ENCODE assay signal across 8 mouse cellular contexts in the genomic region with DNA sequence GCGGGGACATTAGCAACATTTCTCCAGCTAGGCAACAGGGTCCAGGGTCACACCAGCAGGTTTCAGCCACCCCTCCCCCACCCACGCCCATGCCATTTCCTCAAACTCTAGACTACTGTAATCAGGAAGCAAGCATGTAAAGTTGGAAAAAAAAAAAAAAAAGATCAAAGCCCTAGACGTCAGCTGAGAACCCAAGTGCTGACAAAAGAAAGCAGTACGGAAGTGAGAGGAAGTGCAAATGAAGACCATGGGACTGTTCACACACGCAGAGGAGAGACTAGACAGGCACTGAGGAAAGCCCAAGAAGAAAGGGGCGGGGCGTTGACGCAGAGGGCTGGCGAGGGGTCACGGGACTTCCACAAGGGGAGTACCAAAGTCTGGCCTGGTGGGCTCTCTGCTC. TPM values are rescaled to one million over a fixed set of nuclear protein-coding genes. Genes with fewer than 3 reads are reported as not detected.
A peak's percentile ranks its signal among the peaks of the same experiment; 100 is the strongest.
DNase-seq lines count a peak whose midpoint lies in the region; ATAC-seq and TF ChIP-seq lines count a peak whose summit lies in the region.

No protein-coding gene starts in this region.

- WGBS in kidney, embryonic 14.5 days = 32% methylated on average over 10 of the region's 10 CpGs
- 16% methylated on average over 10 of the region's 10 CpGs for WGBS in liver, embryonic 16.5 days (ENCODE audit: insufficient replicate concordance)
- WGBS in stomach, embryonic 16.5 days = 32% methylated on average over 10 of the region's 10 CpGs

- no peaks in the 10 kb centered on the region for H3K4me1 ChIP-seq in kidney, embryonic 14.5 days (ENCODE audit: control insufficient read depth, insufficient read depth, low read length)
- H3K4me1 ChIP-seq in liver, embryonic 16.5 days (ENCODE audit: control insufficient read depth, low read depth, low read length) = no peaks in the 10 kb centered on the region
- H3K4me1 ChIP-seq in stomach, embryonic 16.5 days (ENCODE audit: control insufficient read depth, insufficient read depth, low read length) = peaks cover 2% of the 10 kb centered on the region; the same call in 1 of the 2 replicates

- no peak for TF ChIP-seq CTCF in brain, embryonic 14.5 days (IDR thresholded peaks at IDR 0.05; ENCODE audit: borderline replicate concordance, extremely low read depth, insufficient read depth, insufficient read length)

- ATAC-seq in kidney, embryonic 14.5 days (ENCODE audit: low FRiP score, low TSS enrichment) = peak; percentile 63; the same call in 1 of the 2 replicates
- peak; percentile 61; the same call in 1 of the 2 replicates for ATAC-seq in liver, embryonic 16.5 days (ENCODE audit: low read depth)
- ATAC-seq in stomach, embryonic 16.5 days (ENCODE audit: insufficient read depth, low FRiP score) = peak; percentile 56; the same call in 1 of the 2 replicates

- DNase-seq in kidney, postnatal 25 days = no peak
- peak; percentile 20 for DNase-seq in brain, embryonic 14.5 days (ENCODE audit: low read depth)
- DNase-seq in gastrocnemius, adult 18-20 months (ENCODE audit: low spot score) = no peak
- DNase-seq in retina, embryonic 14.5 days (ENCODE audit: low spot score) = no peak
- no peak for DNase-seq in cerebellum, adult 11-12 months

- no peak overlapping the region for H3K4me3 ChIP-seq in kidney, embryonic 14.5 days (ENCODE audit: low read length)
- no peak overlapping the region for H3K4me3 ChIP-seq in liver, embryonic 16.5 days (ENCODE audit: low read depth, low read length)
- H3K4me3 ChIP-seq in stomach, embryonic 16.5 days (replicated peaks; ENCODE audit: low read length) = 0 out of 2 replicates have a peak overlapping the region, but pooled peaks have one; percentile 5

- H3K4me2 ChIP-seq in kidney, embryonic 14.5 days (replicated peaks; ENCODE audit: low read depth, low read length) = no peak overlapping the region
- 0 out of 2 replicates have a peak overlapping the region, but pooled peaks have one; percentile 3 for H3K4me2 ChIP-seq in liver, embryonic 16.5 days (ENCODE audit: low read depth, low read length)
- peak overlapping the region; percentile 36 for H3K4me2 ChIP-seq in stomach, embryonic 16.5 days (ENCODE audit: low read depth, low read length)

- no peak overlapping the region for H3K27ac ChIP-seq in kidney, embryonic 14.5 days (ENCODE audit: low read depth, low read length)
- H3K27ac ChIP-seq in liver, embryonic 16.5 days (ENCODE audit: low read length) = no peak overlapping the region
- no peak overlapping the region for H3K27ac ChIP-seq in stomach, embryonic 16.5 days (ENCODE audit: low read length)

- H3K36me3 ChIP-seq in kidney, embryonic 14.5 days (ENCODE audit: control insufficient read depth, insufficient read depth, low read length) = no peaks in the 10 kb centered on the region
- H3K36me3 ChIP-seq in liver, embryonic 16.5 days (ENCODE audit: control insufficient read depth, insufficient read depth) = no peaks in the 10 kb centered on the region
- H3K36me3 ChIP-seq in stomach, embryonic 16.5 days (ENCODE audit: control insufficient read depth, insufficient read depth, low read length) = no peaks in the 10 kb centered on the region

- no peak overlapping the region for H3K9ac ChIP-seq in kidney, embryonic 14.5 days (ENCODE audit: low read depth, low read length)
- H3K9ac ChIP-seq in liver, embryonic 16.5 days (ENCODE audit: low read depth, low read length) = no peak overlapping the region
- no peak overlapping the region for H3K9ac ChIP-seq in stomach, embryonic 16.5 days (ENCODE audit: low read length)

- no peaks in the 10 kb centered on the region for H3K27me3 ChIP-seq in kidney, embryonic 14.5 days (ENCODE audit: control insufficient read depth, insufficient read depth, low read length)
- no peaks in the 10 kb centered on the region for H3K27me3 ChIP-seq in liver, embryonic 16.5 days (ENCODE audit: control insufficient read depth, insufficient read depth, low read depth, low read length)
- H3K27me3 ChIP-seq in stomach, embryonic 16.5 days (ENCODE audit: control insufficient read depth, insufficient read depth, low read length) = no peaks in the 10 kb centered on the region

- no peaks in the 10 kb centered on the region; the same call in 1 of the 2 replicates for H3K9me3 ChIP-seq in kidney, embryonic 14.5 days (ENCODE audit: control insufficient read depth, low read length)
- no peaks in the 10 kb centered on the region for H3K9me3 ChIP-seq in liver, embryonic 16.5 days (replicated peaks; ENCODE audit: control insufficient read depth, low read length)
- H3K9me3 ChIP-seq in stomach, embryonic 16.5 days (replicated peaks; ENCODE audit: control insufficient read depth, low read length) = 0 out of 2 replicates have a peak, but pooled peaks cover 6% of the 10 kb centered on the region

- TF ChIP-seq POLR2A in brain, embryonic 14.5 days (IDR thresholded peaks at IDR 0.05; ENCODE audit: borderline replicate concordance, extremely low read depth, insufficient read depth, insufficient read length, poor library complexity, severe bottlenecking) = no peak

RNA-seq across cellular contexts. Expression of gene Ubl3, which starts 57.4 kb away (rescaled TPM):
- 52.4 and 78.2 TPM in 2 replicates for polyA plus RNA-seq in kidney, embryonic 14.5 days (2014; fragmentation: Nextera tagmentation; extraction: Ambion mirVana)
- 37.2 and 44.5 TPM in 2 replicates for polyA plus RNA-seq in brain, embryonic 14.5 days (2012; rRNA removed)
- 13.0 and 15.4 TPM in 2 replicates for polyA plus RNA-seq in liver, embryonic 16.5 days (2015; fragmentation: Nextera tagmentation; extraction: Ambion mirVana)
- polyA plus RNA-seq in stomach, embryonic 16.5 days (2015; fragmentation: Nextera tagmentation; extraction: Ambion mirVana) = 36.3 and 41.0 TPM in 2 replicates
- total RNA-seq in gastrocnemius, adult 18-20 months (2021) = 100 to 1,000 TPM; 150 to 159 TPM
